Mouse (Mus musculus): ENCODE measurements around the gene Nbl1.

DNA sequence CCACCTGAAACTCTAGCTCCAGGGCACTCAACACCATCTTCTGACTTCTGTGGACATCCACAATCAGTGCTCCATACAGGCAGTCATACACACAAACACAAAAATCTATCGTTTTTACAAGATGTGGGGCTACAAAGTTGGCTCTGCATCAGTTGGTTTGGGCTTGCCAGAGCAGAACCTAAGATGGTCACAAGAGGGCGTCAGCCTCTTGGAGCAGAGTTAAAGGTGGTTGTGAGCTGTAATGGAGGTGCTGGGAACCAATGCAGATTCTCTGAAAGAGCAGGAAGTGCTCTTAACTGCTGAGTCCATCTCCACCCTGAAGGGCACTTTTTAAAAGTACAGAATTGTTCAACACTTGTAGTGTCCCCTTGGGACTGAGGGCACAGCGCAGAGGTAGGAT lies 33.7 kb upstream of the Nbl1 start:
- TF ChIP-seq EP300 (optimal IDR thresholded peaks at IDR 0.05), result no peak
- TF ChIP-seq CTCF (IDR thresholded peaks at IDR 0.05; ENCODE audit: low read depth), result peak; percentile 37
